Mouse (Mus musculus) megakaryocyte-erythroid progenitor cell, adult 5-6 weeks (primary cell): ENCODE data around the gene Sycn. TPM values are rescaled to one million over a fixed set of nuclear protein-coding genes. Genes with fewer than 3 reads are reported as not detected.

Experiments
- ATAC-seq: replicated peaks from 2 replicates; pipeline ENCODE4 v1.8.0; 2016; ENCODE audit warnings: mild to moderate bottlenecking, inconsistent platforms; ENCODE audit not compliant: severe bottlenecking, poor library complexity, low FRiP score, low TSS enrichment
- total RNA-seq, 2 experiments: library from RNA; stranded (forward) in 1 of 2; stranded (reverse) in 1 of 2; fragments of 200-1000, 215-1000 nt in 1 of 2; fragments of >200 nt in 1 of 2; fragmentation: Nextera tagmentation in 1 of 2; gene quantifications; 2 replicates each; pipeline ENCODE4 v1.2.3; 2014 to 2017

Sycn gene
- total RNA-seq, 2 experiments from 2014 or later, result not detected

DNA sequence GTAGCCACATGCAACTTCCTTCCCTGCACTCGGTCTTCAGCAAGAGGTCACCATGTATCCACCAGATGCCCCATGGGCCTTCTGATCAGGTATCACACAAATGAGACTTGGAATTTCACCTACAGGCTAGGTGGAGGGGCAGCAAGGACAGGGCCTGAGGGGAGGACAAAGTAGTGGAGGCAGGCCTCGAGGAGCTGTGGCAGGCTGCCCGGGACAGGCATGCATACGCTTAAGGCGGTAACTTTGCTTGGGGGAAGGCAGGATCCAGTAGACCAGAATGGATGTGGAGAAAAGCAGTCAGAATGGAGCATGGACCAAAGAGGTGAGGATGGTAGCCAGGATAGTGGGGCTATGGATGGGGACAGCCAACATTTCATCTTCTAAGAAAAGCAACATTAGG is 39.1 kb downstream of the Sycn start:
- no peak for ATAC-seq

DNA sequence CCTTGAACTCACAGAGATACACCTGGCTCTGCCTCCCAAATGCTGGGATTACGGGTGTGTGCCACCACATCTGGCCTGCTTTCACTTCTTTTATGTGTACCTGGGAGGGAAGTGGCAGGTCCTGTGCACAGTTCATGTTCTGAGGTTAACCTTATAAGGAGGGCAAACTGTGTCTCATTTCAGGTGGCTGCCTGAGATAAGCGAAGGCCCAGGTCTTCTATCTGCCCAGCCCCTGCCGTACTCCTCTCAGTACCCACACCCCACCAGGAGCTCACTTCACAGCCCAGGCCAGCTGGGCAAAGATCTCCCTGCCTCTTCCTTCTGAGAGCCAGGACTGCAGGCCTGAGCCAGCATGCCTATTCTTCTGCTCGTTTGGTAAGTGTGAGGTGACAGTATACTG is 41.0 kb downstream of the Sycn start:
- ATAC-seq, result peak; percentile 69

DNA sequence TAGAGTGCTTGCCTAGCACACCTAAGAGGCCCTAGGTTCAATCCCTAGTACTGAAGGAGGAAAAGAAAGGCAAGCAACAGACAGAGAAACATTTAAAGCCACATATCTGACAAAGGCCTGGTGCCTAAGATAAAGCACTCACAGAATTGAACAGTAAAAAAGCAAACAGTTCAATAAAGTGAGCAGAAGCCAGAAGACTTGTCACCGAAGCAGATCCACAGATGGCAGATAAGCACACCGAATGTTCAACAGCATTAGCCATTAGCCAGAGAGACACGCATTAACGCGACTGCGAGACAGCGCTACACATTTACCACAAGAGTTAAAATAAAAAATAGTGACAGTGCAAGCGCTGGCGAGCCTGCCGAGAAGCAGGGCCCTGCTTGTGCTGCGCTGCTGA is 42.2 kb downstream of the Sycn start:
- peak; percentile 31 for ATAC-seq

DNA sequence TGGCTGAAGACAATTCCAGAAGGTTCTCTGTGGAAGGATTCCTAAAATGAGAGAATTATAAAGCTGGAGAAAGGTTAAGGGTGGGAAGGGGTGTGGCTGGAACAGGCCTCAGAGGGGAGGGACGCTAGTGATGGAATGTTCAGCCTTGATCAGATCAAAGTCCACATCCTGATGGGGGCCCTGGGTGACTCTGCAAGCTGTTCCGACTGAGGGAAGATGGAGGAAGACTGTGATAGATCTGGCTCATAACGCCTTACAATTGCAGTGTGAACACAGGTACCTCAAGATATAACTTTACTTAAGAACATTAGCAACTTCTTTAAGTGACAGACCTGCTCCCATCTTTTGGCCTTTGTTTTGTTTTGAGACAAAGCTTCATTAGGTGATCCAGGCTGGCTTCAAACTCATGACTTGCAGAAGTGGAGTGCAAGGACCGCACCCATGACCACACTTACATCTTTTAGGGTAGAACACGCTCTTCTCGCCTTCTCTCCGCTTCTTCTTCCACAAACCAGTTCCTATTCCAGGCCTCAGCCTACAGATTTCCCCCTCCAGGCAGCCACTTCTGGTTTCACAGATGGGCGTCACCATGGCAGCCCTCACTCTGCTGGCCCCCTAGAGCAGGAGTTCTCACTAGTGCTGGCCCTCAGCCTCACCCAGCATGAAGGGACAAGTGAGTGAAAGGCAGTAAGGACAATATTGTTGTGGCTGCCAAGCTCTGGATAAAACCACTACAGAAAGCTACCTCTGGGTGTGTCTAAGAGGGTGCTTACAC is 43.1 kb downstream of the Sycn start:
- ATAC-seq, result no peak

DNA sequence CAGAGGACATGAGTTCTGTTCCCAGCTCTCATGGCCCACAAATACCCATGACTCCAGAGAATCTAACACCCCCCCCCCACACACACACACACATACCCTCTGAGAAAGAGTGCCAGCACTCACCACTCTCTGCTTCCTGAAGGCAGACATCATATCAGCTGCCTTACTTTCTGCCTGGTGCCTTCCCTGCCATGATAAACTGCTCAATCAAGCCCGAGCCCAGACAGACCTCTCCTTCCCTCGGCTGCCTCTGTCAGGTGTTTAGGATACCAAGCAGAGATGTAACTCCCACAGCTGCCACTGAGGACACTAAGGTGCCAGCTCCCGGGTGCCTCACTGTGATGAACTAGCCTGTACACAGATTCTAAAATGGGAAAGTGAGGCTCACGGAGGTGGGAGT is 43.8 kb downstream of the Sycn start:
- ATAC-seq, result peak; percentile 69

DNA sequence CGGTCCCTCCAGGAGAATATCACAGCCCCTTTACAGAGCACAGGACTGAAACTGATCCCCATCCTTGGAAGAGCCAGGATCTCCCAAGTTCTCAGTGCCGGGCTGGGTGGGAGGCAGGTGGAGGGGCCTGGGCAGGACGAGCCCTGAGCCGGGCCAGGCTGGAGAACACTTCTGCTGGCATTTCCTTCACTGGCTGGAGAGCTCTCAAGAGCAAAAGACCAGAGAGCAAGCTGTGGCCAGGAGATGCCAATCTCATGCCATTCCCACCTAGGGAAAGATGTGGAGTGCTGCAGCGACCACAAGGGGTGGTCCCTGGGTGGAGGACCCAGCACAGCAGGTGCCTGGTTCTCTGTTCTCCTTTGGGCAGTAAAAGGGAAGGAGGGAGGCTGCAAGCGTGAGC is 44.3 kb downstream of the Sycn start:
- no peak for ATAC-seq

DNA sequence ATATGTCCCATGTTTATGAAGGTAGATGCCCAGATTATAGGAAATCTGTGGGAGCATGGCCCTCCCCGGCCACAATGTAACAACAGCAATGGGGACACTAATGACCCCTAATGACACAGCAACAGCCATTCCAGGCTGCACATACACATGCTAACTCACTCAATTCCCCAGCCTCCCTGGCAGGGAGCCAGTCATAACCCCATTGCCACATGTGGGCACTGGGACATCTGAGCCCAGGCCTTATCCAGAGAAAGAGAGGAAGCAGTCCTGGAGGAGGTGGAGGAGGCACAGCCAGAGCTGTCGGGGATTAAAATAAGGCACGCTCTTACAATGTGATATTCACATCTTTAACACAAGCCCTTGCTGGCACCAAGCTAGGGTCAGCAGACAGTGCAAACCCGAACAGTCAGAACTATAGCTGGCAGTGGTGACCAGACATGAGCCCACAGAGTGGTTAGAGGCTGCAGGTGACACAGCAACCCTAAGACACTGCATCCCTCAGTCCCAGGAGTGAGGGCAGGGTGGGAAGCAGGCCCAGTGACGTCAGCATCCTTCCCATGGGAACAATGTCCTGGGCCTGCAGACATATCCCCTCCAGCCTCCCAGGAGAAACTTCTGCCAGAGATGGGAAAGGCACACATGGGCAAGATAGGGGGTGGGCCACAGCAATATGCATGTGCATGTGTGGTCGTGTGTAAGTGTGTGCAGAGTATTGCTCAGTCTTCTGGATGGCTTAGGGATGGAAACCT is 46.2 kb downstream of the Sycn start:
- ATAC-seq, result no peak

DNA sequence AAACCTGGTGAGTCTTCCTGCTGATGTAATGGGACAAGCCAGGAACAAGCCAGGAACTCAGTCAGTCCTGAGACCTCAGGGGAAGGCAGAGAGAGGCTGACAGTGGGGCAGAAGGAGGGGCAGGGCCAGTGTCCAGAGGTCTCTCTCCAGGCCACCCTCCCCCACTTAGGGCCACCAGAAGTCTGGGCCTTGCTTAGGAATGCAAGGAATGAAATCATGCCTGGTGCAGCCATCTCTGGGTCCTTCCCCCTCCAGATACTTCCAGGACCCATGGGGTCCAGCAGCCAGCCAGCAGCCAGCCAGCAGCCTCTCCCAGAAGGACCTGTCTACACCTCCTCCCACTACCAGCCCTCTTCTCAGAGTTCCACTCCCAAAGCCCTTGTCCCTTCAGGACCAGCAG is 47.0 kb downstream of the Sycn start:
- no peak for ATAC-seq

Other genes with a start within 250 kb of the Sycn start
- not detected in 2 replicates for gene Selenov, start 249.7 kb upstream of the Sycn start, total RNA-seq (2014; fragmentation: Nextera tagmentation)
- not detected in 2 replicates for gene Selenov, start 249.7 kb upstream of the Sycn start, total RNA-seq (2017)
- gene Dll3, start 238.6 kb upstream of the Sycn start, total RNA-seq (2014; fragmentation: Nextera tagmentation), result 0.45 TPM in 1 of 2 replicates, not detected in the other
- gene Dll3, start 238.6 kb upstream of the Sycn start, total RNA-seq (2017), result not detected in 2 replicates
- gene Timm50, start 228.8 kb upstream of the Sycn start, total RNA-seq (2014; fragmentation: Nextera tagmentation), result 77.5 and 91.2 TPM in 2 replicates
- gene Timm50, start 228.8 kb upstream of the Sycn start, total RNA-seq (2017), result 31.5 and 66.9 TPM in 2 replicates
- gene Supt5, start 202.1 kb upstream of the Sycn start, total RNA-seq (2014; fragmentation: Nextera tagmentation), result 87.6 and 113 TPM in 2 replicates
- 68.5 and 79.4 TPM in 2 replicates for gene Supt5, start 202.1 kb upstream of the Sycn start, total RNA-seq (2017)
- 3,991 and 4,625 TPM in 2 replicates for gene Rps16, start 190.2 kb upstream of the Sycn start, total RNA-seq (2014; fragmentation: Nextera tagmentation)
- gene Rps16, start 190.2 kb upstream of the Sycn start, total RNA-seq (2017), result 881 and 1,091 TPM in 2 replicates
- gene Plekhg2, start 168.3 kb upstream of the Sycn start, total RNA-seq (2014; fragmentation: Nextera tagmentation), result 4.1 and 7.7 TPM in 2 replicates
- 0.19 and 2.3 TPM in 2 replicates for gene Plekhg2, start 168.3 kb upstream of the Sycn start, total RNA-seq (2017)
- gene Zfp36, start 160.6 kb upstream of the Sycn start, total RNA-seq (2014; fragmentation: Nextera tagmentation), result 13.4 and 15.3 TPM in 2 replicates
- gene Zfp36, start 160.6 kb upstream of the Sycn start, total RNA-seq (2017), result 26.9 and 33.7 TPM in 2 replicates
- gene Med29, start 148.2 kb upstream of the Sycn start, total RNA-seq (2014; fragmentation: Nextera tagmentation), result 22.3 and 28.9 TPM in 2 replicates
- gene Med29, start 148.2 kb upstream of the Sycn start, total RNA-seq (2017), result 9.9 and 16.0 TPM in 2 replicates
- 65.0 and 84.6 TPM in 2 replicates for gene Paf1, start 147.9 kb upstream of the Sycn start, total RNA-seq (2014; fragmentation: Nextera tagmentation)
- 129 and 149 TPM in 2 replicates for gene Paf1, start 147.9 kb upstream of the Sycn start, total RNA-seq (2017)
- gene Gmfg, start 103.4 kb upstream of the Sycn start, total RNA-seq (2014; fragmentation: Nextera tagmentation), result 79.4 and 81.5 TPM in 2 replicates
- gene Gmfg, start 103.4 kb upstream of the Sycn start, total RNA-seq (2017), result 179 and 328 TPM in 2 replicates
- gene Lrfn1, start 88.9 kb upstream of the Sycn start, total RNA-seq (2014; fragmentation: Nextera tagmentation), result 0.44 and 0.82 TPM in 2 replicates
- 0.08 and 0.09 TPM in 2 replicates for gene Lrfn1, start 88.9 kb upstream of the Sycn start, total RNA-seq (2017)
- gene Ifnl2, start 30.4 kb upstream of the Sycn start, total RNA-seq (2014; fragmentation: Nextera tagmentation), result not detected in 2 replicates
- gene Ifnl2, start 30.4 kb upstream of the Sycn start, total RNA-seq (2017), result not detected in 2 replicates
- gene Ifnl3, start 18.0 kb upstream of the Sycn start, total RNA-seq (2014; fragmentation: Nextera tagmentation), result not detected in 2 replicates
- not detected in 2 replicates for gene Ifnl3, start 18.0 kb upstream of the Sycn start, total RNA-seq (2017)
- gene Nccrp1, start 6.4 kb downstream of the Sycn start, total RNA-seq (2014; fragmentation: Nextera tagmentation), result 2.1 TPM in 1 of 2 replicates, not detected in the other
- not detected in 2 replicates for gene Nccrp1, start 6.4 kb downstream of the Sycn start, total RNA-seq (2017)
- 20.3 and 26.2 TPM in 2 replicates for gene Samd4b, start 57.3 kb downstream of the Sycn start, total RNA-seq (2014; fragmentation: Nextera tagmentation)
- gene Samd4b, start 57.3 kb downstream of the Sycn start, total RNA-seq (2017), result 3.4 and 7.2 TPM in 2 replicates
- 5.3 and 8.3 TPM in 2 replicates for gene Pak4, start 57.3 kb downstream of the Sycn start, total RNA-seq (2014; fragmentation: Nextera tagmentation)
- 7.9 and 8.3 TPM in 2 replicates for gene Pak4, start 57.3 kb downstream of the Sycn start, total RNA-seq (2017)
- gene Acp7, start 90.4 kb downstream of the Sycn start, total RNA-seq (2014; fragmentation: Nextera tagmentation), result not detected in 2 replicates
- not detected in 2 replicates for gene Acp7, start 90.4 kb downstream of the Sycn start, total RNA-seq (2017)
- gene Fbxo27, start 152.0 kb downstream of the Sycn start, total RNA-seq (2014; fragmentation: Nextera tagmentation), result not detected in 2 replicates
- not detected in 2 replicates for gene Fbxo27, start 152.0 kb downstream of the Sycn start, total RNA-seq (2017)
- gene Fbxo17, start 175.9 kb downstream of the Sycn start, total RNA-seq (2014; fragmentation: Nextera tagmentation), result 1.6 TPM in 1 of 2 replicates, not detected in the other
- 0.34 and 1.2 TPM in 2 replicates for gene Fbxo17, start 175.9 kb downstream of the Sycn start, total RNA-seq (2017)
- gene Mrps12, start 200.9 kb downstream of the Sycn start, total RNA-seq (2014; fragmentation: Nextera tagmentation), result 152 and 185 TPM in 2 replicates
- gene Mrps12, start 200.9 kb downstream of the Sycn start, total RNA-seq (2017), result 31.2 and 55.9 TPM in 2 replicates
- gene Sars2, start 201.1 kb downstream of the Sycn start, total RNA-seq (2014; fragmentation: Nextera tagmentation), result 24.9 and 32.6 TPM in 2 replicates
- 11.3 and 15.6 TPM in 2 replicates for gene Sars2, start 201.1 kb downstream of the Sycn start, total RNA-seq (2017)
- gene Ccer2, start 215.3 kb downstream of the Sycn start, total RNA-seq (2014; fragmentation: Nextera tagmentation), result not detected in 2 replicates
- gene Ccer2, start 215.3 kb downstream of the Sycn start, total RNA-seq (2017), result not detected in 2 replicates
- gene Sirt2, start 225.8 kb downstream of the Sycn start, total RNA-seq (2014; fragmentation: Nextera tagmentation), result 85.8 and 107 TPM in 2 replicates
- gene Sirt2, start 225.8 kb downstream of the Sycn start, total RNA-seq (2017), result 41.4 and 49.7 TPM in 2 replicates
- gene Nfkbib, start 226.6 kb downstream of the Sycn start, total RNA-seq (2014; fragmentation: Nextera tagmentation), result 34.3 and 39.7 TPM in 2 replicates
- gene Nfkbib, start 226.6 kb downstream of the Sycn start, total RNA-seq (2017), result 10.3 and 12.8 TPM in 2 replicates
- gene Rinl, start 248.1 kb downstream of the Sycn start, total RNA-seq (2014; fragmentation: Nextera tagmentation), result 21.5 and 26.4 TPM in 2 replicates
- gene Rinl, start 248.1 kb downstream of the Sycn start, total RNA-seq (2017), result 17.9 and 24.5 TPM in 2 replicates